Mouse (Mus musculus) myocyte (in vitro differentiated cells): Measurements from ENCODE around the gene Gm7694.

Experiments
- CEBPB ChIP-seq: IDR thresholded peaks from 2 replicates; pipeline ENCODE4 v1.6.1; 2011; ENCODE audit warnings: mild to moderate bottlenecking, moderate library complexity; ENCODE audit not compliant: poor library complexity, insufficient read depth, severe bottlenecking
- E2F4 ChIP-seq: IDR thresholded peaks from one replicate; pipeline ENCODE4 v1.6.1; 2011; ENCODE audit warnings: mild to moderate bottlenecking, control low read depth, moderate library complexity; ENCODE audit not compliant: insufficient read depth
- MAX ChIP-seq: IDR thresholded peaks from one replicate; pipeline ENCODE4 v1.6.1; 2011; ENCODE audit warnings: low read depth, mild to moderate bottlenecking, control low read depth
- MYOD1 ChIP-seq, 3 experiments: IDR thresholded peaks; one replicate each; pipeline ENCODE4 v1.6.1; 2011; ENCODE audit warnings: control low read depth in 2 of 3, low read depth in 2 of 3, mild to moderate bottlenecking in 2 of 3, moderate library complexity in 1 of 3; ENCODE audit not compliant: insufficient read length in 2 of 3, control insufficient read depth in 1 of 3
- MYOG ChIP-seq, 3 experiments: IDR thresholded peaks; one replicate each; pipeline ENCODE4 v1.6.1; 2011; ENCODE audit warnings: control low read depth in 2 of 3, low read depth in 2 of 3, mild to moderate bottlenecking in 2 of 3; ENCODE audit not compliant: insufficient read length in 2 of 3, control insufficient read depth in 1 of 3, insufficient read depth in 1 of 3
- POLR2A ChIP-seq: IDR thresholded peaks from one replicate; pipeline ENCODE4 v1.6.1; 2011; ENCODE audit warnings: low read depth, mild to moderate bottlenecking, control low read depth, moderate library complexity; ENCODE audit not compliant: insufficient read length
- POLR2AphosphoS2 ChIP-seq: IDR thresholded peaks from one replicate; pipeline ENCODE4 v1.6.1; 2011; ENCODE audit warnings: low read depth, control low read depth; ENCODE audit not compliant: insufficient read length
- TCF12 ChIP-seq: IDR thresholded peaks from one replicate; pipeline ENCODE4 v1.6.1; 2011; ENCODE audit warnings: mild to moderate bottlenecking, control low read depth; ENCODE audit not compliant: poor library complexity, insufficient read depth, severe bottlenecking
- USF1 ChIP-seq: IDR thresholded peaks from one replicate; pipeline ENCODE4 v1.6.1; 2011; ENCODE audit warnings: low read depth, mild to moderate bottlenecking, control low read depth, moderate library complexity

DNA sequence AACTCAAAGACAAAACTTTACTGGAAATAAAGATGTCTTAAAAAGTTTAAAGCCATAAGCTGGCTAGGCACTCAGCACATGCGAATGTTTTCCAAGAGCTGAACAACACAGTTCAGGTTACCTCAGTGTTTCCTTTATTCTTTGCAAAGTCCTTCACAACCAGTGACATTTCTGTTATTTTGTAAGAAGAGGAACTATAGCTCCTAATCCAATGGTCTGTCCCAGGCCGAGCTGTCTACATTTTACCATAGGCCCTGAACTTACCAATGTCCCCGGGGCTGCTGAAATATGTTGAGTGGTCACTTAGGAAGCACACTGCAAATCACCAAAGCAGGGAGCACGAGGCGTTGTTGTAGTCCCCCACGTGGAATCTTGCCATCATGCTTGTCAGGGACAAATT, 35.9 kb downstream of the Gm7694 start:
- TF ChIP-seq MYOG (IDR thresholded peaks at IDR 0.05; ENCODE audit: control insufficient read depth in 1 of 3, insufficient read depth in 1 of 3, insufficient read length in 2 of 3, low read depth in 2 of 3): no peak
- no peak for TF ChIP-seq USF1
- TF ChIP-seq POLR2A: no peak
- no peak for TF ChIP-seq TCF12
- TF ChIP-seq CEBPB: no peak
- TF ChIP-seq MAX: no peak
- no peak for TF ChIP-seq MYOD1 (IDR thresholded peaks at IDR 0.05; ENCODE audit: control insufficient read depth in 1 of 3, insufficient read length in 2 of 3, low read depth in 2 of 3)
- no peak for TF ChIP-seq E2F4
- TF ChIP-seq POLR2AphosphoS2: no peak
